Mouse (Mus musculus): ENCODE measurements around the gene Mtx3.
"Not testable (repeated sequence)": the region's sequence is repeated elsewhere in the genome, so short reads cannot be mapped to it uniquely, and the experiment has no call there.

The Mtx3 gene

GRCm38 (mm10) chr13:92844586-92845221, at the start of gene Mtx3:
TSS of gene Mtx3 (plus strand) at chr13:92844760.
- POLR2A ChIA-PET, result interaction anchor here in 3 of 4 experiments (0.5 to 1.8 kb wide), 10 partner anchors 11 to 545 kb away, joined by 3 to 11 read pairs (median 4); partner anchors contain the start of genes Dhfr (in 2 of the 3) and Msh3 (in 2 of the 3)
- CTCF ChIA-PET, result interaction anchor here in 2 of 4 experiments (0.6 to 1.3 kb wide), 2 partner anchors 11 to 261 kb away, joined by 3 read pairs; no protein-coding TSS in a partner anchor

- ChIA-PET POLR2A (interaction anchor here in 1 of 4 experiments (0.6 kb wide), 1 partner anchor 433 kb away, joined by 3 read pairs; no protein-coding TSS in a partner anchor), CTCF (no interaction called here)
These were observed 45.7 kb upstream of the Mtx3 start for GRCm38 (mm10) chr13:92798830-92799229.

- POLR2A ChIA-PET, result interaction anchor here in 1 of 4 experiments (0.6 kb wide), 1 partner anchor 694 kb away, joined by 3 read pairs; no protein-coding TSS in a partner anchor
- CTCF ChIA-PET, result no interaction called here
These were observed 45.1 kb upstream of the Mtx3 start for GRCm38 (mm10) chr13:92799306-92799925.

GRCm38 (mm10) chr13:92806785-92807184, 37.8 kb upstream of the Mtx3 start:
- ChIA-PET CTCF (no interaction called here), POLR2A (interaction anchor here in 2 of 4 experiments (0.6 to 0.7 kb wide), 2 partner anchors 132 to 822 kb away, joined by 3 to 4 read pairs; no protein-coding TSS in a partner anchor)

- ChIA-PET POLR2A (no interaction called here), CTCF (no interaction called here)
These were observed 36.7 kb upstream of the Mtx3 start for GRCm38 (mm10) chr13:92807849-92808248.

GRCm38 (mm10) chr13:92810592-92810991, 34.0 kb upstream of the Mtx3 start:
- CTCF ChIA-PET, POLR2A ChIA-PET: not testable (repeated sequence)

- ChIA-PET CTCF (interaction anchor here in 2 of 4 experiments (0.5 to 0.6 kb wide), 2 partner anchors 65 to 902 kb away, joined by 3 read pairs; no protein-coding TSS in a partner anchor), POLR2A (no interaction called here)
These were observed 28.2 kb upstream of the Mtx3 start for GRCm38 (mm10) chr13:92816329-92816728.

GRCm38 (mm10) chr13:92817357-92817756, 27.2 kb upstream of the Mtx3 start:
- CTCF ChIA-PET, result no interaction called here
- POLR2A ChIA-PET, result no interaction called here

GRCm38 (mm10) chr13:92828820-92829219, 15.7 kb upstream of the Mtx3 start:
- POLR2A ChIA-PET, result no interaction called here
- CTCF ChIA-PET, result interaction anchor here in 1 of 4 experiments (0.6 kb wide), 1 partner anchor 200 kb away, joined by 8 read pairs; no protein-coding TSS in a partner anchor

- POLR2A ChIA-PET, result interaction anchor here in 2 of 4 experiments (0.9 to 1.7 kb wide), 3 partner anchors 11 to 17 kb away, joined by 3 to 11 read pairs (median 4); partner anchors contain the start of gene Mtx3 (in 2 of the 2)
- CTCF ChIA-PET, result interaction anchor here in 1 of 4 experiments (0.9 kb wide), 1 partner anchor 82 kb away, joined by 3 read pairs; no protein-coding TSS in a partner anchor
These were observed 11.4 kb upstream of the Mtx3 start for GRCm38 (mm10) chr13:92833162-92833561.

GRCm38 (mm10) chr13:92846438-92846837, 1.9 kb downstream of the Mtx3 start:
- POLR2A ChIA-PET, result no interaction called here
- CTCF ChIA-PET, result no interaction called here

GRCm38 (mm10) chr13:92847336-92847735, 2.8 kb downstream of the Mtx3 start:
- ChIA-PET CTCF (no interaction called here), POLR2A (interaction anchor here in 1 of 4 experiments (1.0 kb wide), 1 partner anchor 16 kb away, joined by 3 read pairs; no protein-coding TSS in a partner anchor)

GRCm38 (mm10) chr13:92848002-92848401, 3.4 kb downstream of the Mtx3 start:
- POLR2A ChIA-PET, result interaction anchor here in 1 of 4 experiments (0.9 to 1.0 kb wide), 2 partner anchors 9 to 15 kb away, joined by 3 to 4 read pairs; no protein-coding TSS in a partner anchor
- CTCF ChIA-PET, result no interaction called here

- CTCF ChIA-PET, result interaction anchor here in 3 of 4 experiments (0.6 to 1.2 kb wide), 9 partner anchors 11 to 1136 kb away, joined by 3 to 5 read pairs (median 3); partner anchors contain the start of genes Msh3 (in 1 of the 3) and Mtx3 (in 1 of the 3)
- POLR2A ChIA-PET, result interaction anchor here in 2 of 4 experiments (1.0 to 1.6 kb wide), 3 partner anchors 11 to 501 kb away, joined by 3 to 5 read pairs (median 4); partner anchors contain the start of genes Dhfr (in 1 of the 2), Msh3 (in 1 of the 2) and Mtx3 (in 1 of the 2)
These were observed 11.3 kb downstream of the Mtx3 start for GRCm38 (mm10) chr13:92855901-92856300.

- CTCF ChIA-PET, result no interaction called here
- POLR2A ChIA-PET, result interaction anchor here in 2 of 4 experiments (0.6 to 1.2 kb wide), 2 partner anchors 14 to 1846 kb away, joined by 3 to 5 read pairs; no protein-coding TSS in a partner anchor
These were observed 14.2 kb downstream of the Mtx3 start for GRCm38 (mm10) chr13:92858808-92859207.

- POLR2A ChIA-PET, result interaction anchor here in 1 of 4 experiments (1.2 kb wide), 1 partner anchor 15 kb away, joined by 3 read pairs; no protein-coding TSS in a partner anchor
- CTCF ChIA-PET, result no interaction called here
These were observed 15.4 kb downstream of the Mtx3 start for GRCm38 (mm10) chr13:92859959-92860358.

GRCm38 (mm10) chr13:92865358-92865757, 20.8 kb downstream of the Mtx3 start:
- CTCF ChIA-PET, result no interaction called here
- POLR2A ChIA-PET, result interaction anchor here in 1 of 4 experiments (0.7 kb wide), 1 partner anchor 695 kb away, joined by 5 read pairs; no protein-coding TSS in a partner anchor

- POLR2A ChIA-PET, result no interaction called here
- CTCF ChIA-PET, result no interaction called here
These were observed 22.1 kb downstream of the Mtx3 start for GRCm38 (mm10) chr13:92866680-92867079.

- POLR2A ChIA-PET, result no interaction called here
- CTCF ChIA-PET, result no interaction called here
These were observed 35.0 kb downstream of the Mtx3 start for GRCm38 (mm10) chr13:92879514-92879913.

GRCm38 (mm10) chr13:92879933-92880332, 35.4 kb downstream of the Mtx3 start:
- POLR2A ChIA-PET, result no interaction called here
- CTCF ChIA-PET, result no interaction called here

Data from embryonic stem cell, embryonic (primary cell).